Mouse (Mus musculus): ENCODE measurements around the gene Ctsq. TPM values are rescaled to one million over a fixed set of nuclear protein-coding genes. Genes with fewer than 3 reads are reported as not detected.
"Not testable (repeated sequence)": the region's sequence is repeated elsewhere in the genome, so short reads cannot be mapped to it uniquely, and the experiment has no call there.

Ctsq gene
- not detected in 2 replicates for polyA plus RNA-seq (2015; fragmentation: Nextera tagmentation; extraction: Ambion mirVana)

- H3K4me1 ChIP-seq, result no peaks in the 10 kb centered on the region
- no peak within 1 kb of the TSS for H3K4me3 ChIP-seq (replicated peaks)
- no peaks in the 10 kb centered on the region for H3K36me3 ChIP-seq
- H3K4me2 ChIP-seq (replicated peaks), result no peak within 1 kb of the TSS
- no peak within 1 kb of the TSS for H3K27ac ChIP-seq (replicated peaks)
- no peak for ATAC-seq (ENCODE audit: insufficient number of reproducible peaks, low FRiP score, low TSS enrichment, low read depth)
- no peak within 1 kb of the TSS for H3K9ac ChIP-seq
- no peaks in the 10 kb centered on the region for H3K27me3 ChIP-seq
- 0 out of 2 replicates have a peak, but pooled peaks cover 5% of the 10 kb centered on the region for H3K9me3 ChIP-seq (replicated peaks)
- 56% methylated on average over 3 of the region's 3 CpGs for WGBS
These were observed at the start of gene Ctsq for GRCm38 (mm10) chr13:61040531-61040930. TSS of gene Ctsq (minus strand) at chr13:61040631.

- Histone ChIP-seq H3K9me3 (replicated peaks) (no peaks in the 10 kb centered on the region), H3K4me3 (replicated peaks) (no peak overlapping the region), H3K27me3 (no peaks in the 10 kb centered on the region), H3K36me3 (no peaks in the 10 kb centered on the region), H3K4me2 (replicated peaks) (no peak overlapping the region), H3K4me1 (no peaks in the 10 kb centered on the region), H3K27ac (replicated peaks) (no peak overlapping the region), H3K9ac (no peak overlapping the region)
- no peak for ATAC-seq (ENCODE audit: insufficient number of reproducible peaks, low FRiP score, low TSS enrichment, low read depth)
- 84% methylated on average over 3 of the region's 3 CpGs for WGBS
These were observed 17.6 kb downstream of the Ctsq start for GRCm38 (mm10) chr13:61022785-61023184.

GRCm38 (mm10) chr13:61021844-61022243 lies 18.6 kb downstream of the Ctsq start:
- H3K4me2 ChIP-seq (replicated peaks), result no peak overlapping the region
- ATAC-seq (ENCODE audit: insufficient number of reproducible peaks, low FRiP score, low TSS enrichment, low read depth), result no peak
- no peaks in the 10 kb centered on the region for H3K9me3 ChIP-seq (replicated peaks)
- H3K9ac ChIP-seq, result no peak overlapping the region
- H3K4me3 ChIP-seq (replicated peaks), result no peak overlapping the region
- no peak overlapping the region for H3K27ac ChIP-seq (replicated peaks)
- WGBS, result 79% methylated on average over 5 of the region's 6 CpGs
- no peaks in the 10 kb centered on the region for H3K4me1 ChIP-seq
- no peaks in the 10 kb centered on the region for H3K27me3 ChIP-seq
- no peaks in the 10 kb centered on the region for H3K36me3 ChIP-seq

GRCm38 (mm10) chr13:61010171-61010570 lies 30.3 kb downstream of the Ctsq start:
- Histone ChIP-seq H3K4me1 (no peaks in the 10 kb centered on the region), H3K4me3 (replicated peaks) (no peak overlapping the region), H3K36me3 (no peaks in the 10 kb centered on the region), H3K27ac (replicated peaks) (no peak overlapping the region), H3K9ac (no peak overlapping the region), H3K4me2 (replicated peaks) (no peak overlapping the region), H3K9me3 (replicated peaks) (no peaks in the 10 kb centered on the region), H3K27me3 (no peaks in the 10 kb centered on the region)
- ATAC-seq (ENCODE audit: insufficient number of reproducible peaks, low FRiP score, low TSS enrichment, low read depth), result no peak
- whole genome bisulfite sequencing, result 77% methylated on average over 4 of the region's 4 CpGs

GRCm38 (mm10) chr13:61005859-61006258 lies 34.6 kb downstream of the Ctsq start, which contains the start of gene Ctsj:
TSS of gene Ctsj (minus strand) at chr13:61005959.
- Histone ChIP-seq H3K9me3 (replicated peaks) (no peaks in the 10 kb centered on the region), H3K4me2 (replicated peaks) (no peak within 1 kb of the TSS), H3K4me1 (no peaks in the 10 kb centered on the region), H3K9ac (no peak within 1 kb of the TSS), H3K4me3 (replicated peaks) (no peak within 1 kb of the TSS), H3K27me3 (no peaks in the 10 kb centered on the region), H3K36me3 (no peaks in the 10 kb centered on the region), H3K27ac (replicated peaks) (no peak within 1 kb of the TSS)
- no peak for ATAC-seq (ENCODE audit: insufficient number of reproducible peaks, low FRiP score, low TSS enrichment, low read depth)
- 69% methylated on average over 3 of the region's 3 CpGs for WGBS

GRCm38 (mm10) chr13:60997600-60997999 lies 42.8 kb downstream of the Ctsq start:
- Histone ChIP-seq H3K27ac (replicated peaks) (no peak overlapping the region), H3K36me3 (no peaks in the 10 kb centered on the region), H3K9ac (no peak overlapping the region), H3K4me3 (replicated peaks) (no peak overlapping the region), H3K9me3 (replicated peaks) (no peaks in the 10 kb centered on the region), H3K4me1 (no peaks in the 10 kb centered on the region), H3K4me2 (replicated peaks) (no peak overlapping the region), H3K27me3 (no peaks in the 10 kb centered on the region)
- WGBS, result 47% methylated on average over 2 of the region's 2 CpGs
- ATAC-seq (ENCODE audit: insufficient number of reproducible peaks, low FRiP score, low TSS enrichment, low read depth), result no peak

- not testable (repeated sequence) for H3K4me3 ChIP-seq (replicated peaks); H3K27ac ChIP-seq (replicated peaks); H3K4me1 ChIP-seq; H3K36me3 ChIP-seq; H3K9ac ChIP-seq; H3K9me3 ChIP-seq (replicated peaks); ATAC-seq (ENCODE audit: insufficient number of reproducible peaks, low FRiP score, low TSS enrichment, low read depth); H3K4me2 ChIP-seq (replicated peaks); H3K27me3 ChIP-seq
- 72% methylated on average over 5 of the region's 5 CpGs for WGBS
These were observed 53.5 kb downstream of the Ctsq start for GRCm38 (mm10) chr13:60986915-60987314.

Other genes with a start within 250 kb of the Ctsq start
- gene Ctsll3, start 237.8 kb downstream of the Ctsq start, polyA plus RNA-seq (2015; fragmentation: Nextera tagmentation; extraction: Ambion mirVana), result 0.87 and 1.3 TPM in 2 replicates
- 0.17 and 0.38 TPM in 2 replicates for gene 4930486L24Rik, start 176.2 kb downstream of the Ctsq start, polyA plus RNA-seq (2015; fragmentation: Nextera tagmentation; extraction: Ambion mirVana)
- gene Gm49392, start 143.7 kb downstream of the Ctsq start, polyA plus RNA-seq (2015; fragmentation: Nextera tagmentation; extraction: Ambion mirVana), result not detected in 2 replicates
- gene Ctla2b, start 143.2 kb downstream of the Ctsq start, polyA plus RNA-seq (2015; fragmentation: Nextera tagmentation; extraction: Ambion mirVana), result 5.3 and 6.4 TPM in 2 replicates
- gene Tpbpb, start 135.8 kb downstream of the Ctsq start, polyA plus RNA-seq (2015; fragmentation: Nextera tagmentation; extraction: Ambion mirVana), result not detected in 2 replicates
- not detected in 2 replicates for gene Gm49393, start 105.0 kb downstream of the Ctsq start, polyA plus RNA-seq (2015; fragmentation: Nextera tagmentation; extraction: Ambion mirVana)
- 0.93 and 2.0 TPM in 2 replicates for gene Gm49391, start 104.1 kb downstream of the Ctsq start, polyA plus RNA-seq (2015; fragmentation: Nextera tagmentation; extraction: Ambion mirVana)
- 31.0 and 31.8 TPM in 2 replicates for gene Ctla2a, start 104.0 kb downstream of the Ctsq start, polyA plus RNA-seq (2015; fragmentation: Nextera tagmentation; extraction: Ambion mirVana)
- not detected in 2 replicates for gene Tpbpa, start 98.6 kb downstream of the Ctsq start, polyA plus RNA-seq (2015; fragmentation: Nextera tagmentation; extraction: Ambion mirVana)
- gene Ctsj, start 34.7 kb downstream of the Ctsq start, polyA plus RNA-seq (2015; fragmentation: Nextera tagmentation; extraction: Ambion mirVana), result not detected in 2 replicates
- gene Ctsr, start 123.6 kb upstream of the Ctsq start, polyA plus RNA-seq (2015; fragmentation: Nextera tagmentation; extraction: Ambion mirVana), result not detected in 2 replicates
- gene Cts6, start 162.8 kb upstream of the Ctsq start, polyA plus RNA-seq (2015; fragmentation: Nextera tagmentation; extraction: Ambion mirVana), result not detected in 2 replicates
- not detected in 2 replicates for gene Cts8, start 214.7 kb upstream of the Ctsq start, polyA plus RNA-seq (2015; fragmentation: Nextera tagmentation; extraction: Ambion mirVana)
- not detected in 2 replicates for gene Gm49398, start 248.2 kb upstream of the Ctsq start, polyA plus RNA-seq (2015; fragmentation: Nextera tagmentation; extraction: Ambion mirVana)

Measured in embryonic facial prominence, embryonic 15.5 days (tissue).